Mouse (Mus musculus) C2C12 (cell line): ENCODE measurements around the gene Gm10282. TPM values are rescaled to one million over a fixed set of nuclear protein-coding genes. Genes with fewer than 3 reads are reported as not detected.

ENCODE experiments used
- H3K27me3 ChIP-seq: one replicate; pipeline ENCODE4 v1.6.1; 2011; ENCODE audit not compliant: control insufficient read depth, insufficient read depth, insufficient read length
- H3K36me3 ChIP-seq: one replicate; pipeline ENCODE4 v1.6.1; 2011; ENCODE audit not compliant: control insufficient read depth, insufficient read depth
- H3K4me3 ChIP-seq: one replicate; pipeline ENCODE4 v1.5.1; 2011; ENCODE audit warnings: mild to moderate bottlenecking, control low read depth; ENCODE audit not compliant: poor library complexity, insufficient read depth, severe bottlenecking
- H3K79me2 ChIP-seq: one replicate; pipeline ENCODE4 v1.6.1; 2011; ENCODE audit not compliant: control insufficient read depth, insufficient read depth
- H3K79me3 ChIP-seq: one replicate; pipeline ENCODE4 v1.6.1; 2011; ENCODE audit warnings: low read depth, control low read depth
- H3ac ChIP-seq: one replicate; pipeline ENCODE3; 2011; ENCODE audit warnings: low read depth; ENCODE audit not compliant: control insufficient read depth, insufficient read length
- CEBPB ChIP-seq: IDR thresholded peaks from one replicate; pipeline ENCODE4 v1.6.1; 2011; ENCODE audit warnings: low read depth, mild to moderate bottlenecking, control low read depth, moderate library complexity
- CTCF ChIP-seq: IDR thresholded peaks from one replicate; pipeline ENCODE4 v1.5.1; 2011; ENCODE audit not compliant: control insufficient read depth, insufficient read depth, insufficient read length
- FOSL1 ChIP-seq: IDR thresholded peaks from one replicate; pipeline ENCODE4 v1.8.0; 2011; ENCODE audit warnings: mild to moderate bottlenecking, low read length; ENCODE audit not compliant: poor library complexity, insufficient read depth, severe bottlenecking
- MAX ChIP-seq: IDR thresholded peaks from one replicate; pipeline ENCODE4 v1.6.1; 2011; ENCODE audit warnings: mild to moderate bottlenecking, control low read depth
- MYOD1 ChIP-seq: IDR thresholded peaks from one replicate; pipeline ENCODE4 v1.6.1; 2011; ENCODE audit warnings: low read depth; ENCODE audit not compliant: control insufficient read depth, insufficient read length
- MYOG ChIP-seq: IDR thresholded peaks from one replicate; pipeline ENCODE4 v1.6.1; 2011; ENCODE audit not compliant: control insufficient read depth, insufficient read length; ENCODE audit errors: extremely low read depth
- USF1 ChIP-seq: IDR thresholded peaks from one replicate; pipeline ENCODE4 v1.6.1; 2011; ENCODE audit warnings: low read depth, mild to moderate bottlenecking, control low read depth, moderate library complexity
- polyA plus RNA-seq: library from polyadenylated mRNA; unstranded; fragments of >200 nt; fragmentation: generic; extraction: Trizol; gene quantifications from one replicate; pipeline ENCODE4 v1.2.1, GENCODE M21; 2012; ENCODE audit warnings: missing spikeins

Gm10282 gene
- polyA plus RNA-seq, 1 experiment: 107 TPM

DNA sequence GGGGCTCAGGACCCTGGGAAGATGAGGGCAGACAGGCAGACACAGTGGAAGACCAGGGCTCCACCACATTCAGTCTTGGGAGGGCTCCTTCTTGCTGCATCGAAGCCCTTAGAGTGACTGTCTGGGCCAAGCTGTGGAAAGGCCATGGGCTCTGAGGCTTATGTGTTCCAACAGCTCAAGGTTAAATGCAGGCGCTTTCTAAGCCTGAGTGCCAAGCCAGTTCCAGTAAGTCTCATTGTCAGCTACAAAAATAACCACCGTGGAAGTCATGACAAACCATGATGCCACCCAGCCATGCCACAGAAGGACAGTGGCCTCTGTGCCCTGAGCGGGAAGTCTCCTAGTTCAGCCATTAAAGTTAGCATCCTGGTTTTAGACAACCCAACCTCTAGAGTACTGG is 26.6 kb upstream of the Gm10282 start:
- H3ac ChIP-seq: no peak overlapping the region
- H3K4me3 ChIP-seq: no peak overlapping the region
- no peaks in the 10 kb centered on the region for H3K27me3 ChIP-seq
- TF ChIP-seq MYOD1 (no peak), MYOG (no peak), CTCF (no peak), FOSL1 (no peak)
- no peaks in the 10 kb centered on the region for H3K79me3 ChIP-seq
- no peaks in the 10 kb centered on the region for H3K36me3 ChIP-seq
- H3K79me2 ChIP-seq: no peaks in the 10 kb centered on the region

DNA sequence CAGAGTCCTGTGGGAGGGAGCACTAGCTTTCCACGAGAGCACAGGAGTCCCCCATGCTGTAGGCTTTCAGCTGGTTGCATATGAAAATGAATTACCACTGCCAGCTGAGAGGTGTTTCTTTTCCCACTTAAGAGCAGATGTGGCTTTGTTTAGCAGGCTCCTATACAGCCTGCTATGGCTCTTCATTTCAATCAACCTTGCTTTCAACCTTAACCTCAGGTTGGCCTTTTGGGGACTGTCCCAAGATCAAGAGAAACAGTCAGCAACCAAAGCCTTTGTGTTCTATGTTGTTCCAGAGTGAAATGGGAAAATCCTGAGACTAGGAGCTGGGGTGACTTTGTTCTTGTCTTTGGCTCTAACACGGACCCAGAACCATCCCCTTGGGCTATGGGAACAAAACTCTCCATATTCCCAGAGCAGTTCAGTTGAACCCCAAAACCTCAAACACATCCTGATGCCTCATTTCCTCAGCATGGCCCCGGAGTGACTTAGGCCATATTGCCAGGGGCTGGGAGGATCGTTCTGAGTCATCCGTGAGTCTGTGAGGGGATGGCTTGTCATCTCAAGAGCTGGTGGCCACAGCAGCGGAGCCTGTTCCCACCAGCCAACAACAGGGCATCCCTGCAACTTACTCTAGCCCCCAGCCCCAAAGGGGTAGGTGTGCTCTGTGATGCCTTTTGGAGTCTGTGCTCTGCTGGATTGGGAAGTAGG is 25.9 kb upstream of the Gm10282 start:
- H3ac ChIP-seq: no peak overlapping the region
- no peaks in the 10 kb centered on the region for H3K79me3 ChIP-seq
- no peaks in the 10 kb centered on the region for H3K79me2 ChIP-seq
- H3K27me3 ChIP-seq: no peaks in the 10 kb centered on the region
- H3K4me3 ChIP-seq: no peak overlapping the region
- TF ChIP-seq MYOD1: no peak
- no peak for TF ChIP-seq CEBPB
- no peak for TF ChIP-seq CTCF
- TF ChIP-seq MYOG: no peak
- no peak for TF ChIP-seq FOSL1
- TF ChIP-seq USF1: no peak
- no peaks in the 10 kb centered on the region for H3K36me3 ChIP-seq

DNA sequence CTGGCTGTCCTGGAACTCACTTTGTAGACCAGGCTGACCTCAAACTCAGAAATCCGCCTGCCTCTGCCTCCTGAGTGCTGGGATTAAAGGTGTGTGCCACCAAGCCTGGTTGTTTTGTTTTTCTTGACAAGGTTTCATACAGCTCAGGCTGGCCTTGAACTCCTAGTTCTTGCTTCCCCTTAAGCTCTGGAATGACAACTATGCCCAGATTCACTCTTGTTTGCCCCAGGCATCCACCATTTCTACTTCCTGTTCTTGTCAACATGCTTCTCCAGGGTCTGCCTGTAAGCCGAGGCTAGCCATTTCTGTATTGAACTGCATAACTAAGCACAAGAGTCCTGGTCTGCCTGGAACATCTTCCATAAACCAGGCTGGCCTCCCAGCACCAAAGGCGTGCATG is 24.1 kb upstream of the Gm10282 start:
- H3K27me3 ChIP-seq: no peaks in the 10 kb centered on the region

DNA sequence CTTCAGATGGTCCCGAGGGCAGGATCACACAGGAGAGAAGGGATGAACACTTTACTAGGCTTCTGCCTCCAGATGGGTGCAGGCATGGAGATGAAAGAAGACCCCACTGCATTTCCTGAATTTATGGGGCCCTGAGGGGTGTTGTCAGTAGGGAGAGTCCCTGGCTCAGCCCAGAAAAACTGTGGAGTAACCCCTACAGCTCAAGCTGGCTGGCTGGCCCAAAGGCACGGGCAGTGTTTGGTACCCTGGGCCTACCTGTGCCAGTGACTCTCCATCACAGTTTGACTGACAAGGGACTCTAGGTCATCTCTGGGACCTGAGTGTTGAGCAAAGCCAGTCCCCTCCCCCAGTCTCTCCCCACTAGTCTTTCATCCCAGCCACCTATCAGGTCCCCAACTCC is 19.6 kb upstream of the Gm10282 start:
- Histone ChIP-seq H3K36me3 (peaks cover 3% of the 10 kb centered on the region), H3K79me3 (peaks cover 9% of the 10 kb centered on the region), H3K79me2 (peaks cover 16% of the 10 kb centered on the region), H3K4me3 (no peak overlapping the region), H3ac (no peak overlapping the region), H3K27me3 (no peaks in the 10 kb centered on the region)
- TF ChIP-seq CTCF (no peak), USF1 (no peak), MYOG (no peak), MYOD1 (no peak)

More for the DNA sequence above, 24.1 kb upstream of the Gm10282 start:
- H3K4me3 ChIP-seq: no peak overlapping the region
- H3K36me3 ChIP-seq: no peaks in the 10 kb centered on the region
- no peak overlapping the region for H3ac ChIP-seq
- H3K79me3 ChIP-seq: no peaks in the 10 kb centered on the region
- H3K79me2 ChIP-seq: no peaks in the 10 kb centered on the region
- TF ChIP-seq CTCF: no peak
- TF ChIP-seq CEBPB: no peak
- no peak for TF ChIP-seq FOSL1
- no peak for TF ChIP-seq USF1
- no peak for TF ChIP-seq MAX
- no peak for TF ChIP-seq MYOG
- TF ChIP-seq MYOD1: no peak

DNA sequence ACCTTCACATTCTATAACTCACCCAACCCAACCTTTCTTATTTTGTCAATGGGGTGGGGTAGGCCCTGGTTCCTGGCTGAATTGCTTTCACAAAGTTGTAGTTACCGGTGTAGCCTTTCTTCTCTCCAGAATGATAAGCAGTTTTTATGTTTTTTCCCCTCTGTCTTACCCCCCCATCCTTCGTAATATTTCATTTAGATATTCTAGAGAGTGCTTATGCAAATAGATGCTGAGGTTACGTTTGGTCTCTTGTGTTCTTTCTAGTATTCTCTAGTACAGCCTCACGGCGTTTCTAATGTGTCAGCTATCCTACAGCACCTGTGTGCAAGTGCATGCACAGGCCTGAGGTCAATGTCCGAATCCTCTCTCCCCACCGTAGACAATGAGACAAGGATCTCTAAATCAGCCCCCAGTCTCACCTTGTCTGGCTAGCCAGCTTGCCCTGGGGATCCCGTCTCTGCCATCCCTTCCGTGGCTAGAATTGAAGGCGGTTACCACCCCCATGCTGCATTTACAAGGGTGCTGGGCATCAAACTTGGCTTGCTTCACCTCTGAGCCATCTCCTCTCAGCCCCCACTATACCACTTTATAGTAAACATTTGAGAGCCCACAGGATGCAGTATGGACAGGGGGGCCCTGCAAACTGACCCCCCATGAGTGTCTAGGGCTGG is 19.1 kb upstream of the Gm10282 start:
- TF ChIP-seq MAX: no peak
- TF ChIP-seq CTCF: no peak
- TF ChIP-seq CEBPB: no peak
- TF ChIP-seq MYOD1: no peak
- TF ChIP-seq FOSL1: no peak
- TF ChIP-seq USF1: no peak
- no peak for TF ChIP-seq MYOG
- Histone ChIP-seq H3ac (no peak overlapping the region), H3K79me2 (peaks cover 22% of the 10 kb centered on the region), H3K36me3 (peaks cover 3% of the 10 kb centered on the region), H3K79me3 (peaks cover 9% of the 10 kb centered on the region), H3K27me3 (no peaks in the 10 kb centered on the region), H3K4me3 (no peak overlapping the region)

DNA sequence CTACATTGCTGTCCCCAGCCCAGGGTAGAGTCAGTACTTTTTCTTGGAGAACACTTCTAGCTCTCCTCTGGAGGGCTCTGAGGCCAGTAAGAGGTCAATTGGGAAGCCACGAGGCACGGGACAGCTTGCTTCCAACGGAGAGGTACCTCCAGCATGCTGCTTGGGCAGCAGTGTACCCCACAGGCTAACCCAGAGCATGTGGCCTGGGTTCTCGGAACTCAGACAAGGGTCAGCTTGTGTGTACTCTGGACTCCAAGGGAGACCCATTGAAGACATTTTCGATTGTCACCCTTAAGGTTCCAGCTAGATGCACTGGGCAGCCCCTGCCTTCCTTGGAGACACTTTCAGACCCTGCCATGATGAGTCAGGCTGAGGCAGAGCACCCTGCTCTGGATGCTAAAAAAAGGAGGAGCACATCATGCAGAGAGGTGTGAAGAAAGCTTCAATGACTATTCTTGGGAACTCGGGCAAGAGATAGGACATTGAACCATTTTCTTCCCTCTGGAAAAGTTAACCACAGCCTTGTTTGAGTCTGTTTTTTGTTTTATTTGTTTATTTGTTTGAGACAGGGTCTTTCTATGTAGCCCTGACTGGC is 18.2 kb upstream of the Gm10282 start:
- no peak overlapping the region for H3K4me3 ChIP-seq

More for the DNA sequence above, 18.2 kb upstream of the Gm10282 start:
- H3K79me3 ChIP-seq: peaks cover 11% of the 10 kb centered on the region
- no peak for TF ChIP-seq CTCF
- TF ChIP-seq CEBPB: no peak
- no peak for TF ChIP-seq MYOD1
- TF ChIP-seq MAX: no peak
- TF ChIP-seq USF1: no peak
- TF ChIP-seq FOSL1: no peak
- H3K79me2 ChIP-seq: peaks cover 24% of the 10 kb centered on the region
- peaks cover 3% of the 10 kb centered on the region for H3K36me3 ChIP-seq
- no peaks in the 10 kb centered on the region for H3K27me3 ChIP-seq
- no peak overlapping the region for H3ac ChIP-seq
